In the genomic region with DNA sequence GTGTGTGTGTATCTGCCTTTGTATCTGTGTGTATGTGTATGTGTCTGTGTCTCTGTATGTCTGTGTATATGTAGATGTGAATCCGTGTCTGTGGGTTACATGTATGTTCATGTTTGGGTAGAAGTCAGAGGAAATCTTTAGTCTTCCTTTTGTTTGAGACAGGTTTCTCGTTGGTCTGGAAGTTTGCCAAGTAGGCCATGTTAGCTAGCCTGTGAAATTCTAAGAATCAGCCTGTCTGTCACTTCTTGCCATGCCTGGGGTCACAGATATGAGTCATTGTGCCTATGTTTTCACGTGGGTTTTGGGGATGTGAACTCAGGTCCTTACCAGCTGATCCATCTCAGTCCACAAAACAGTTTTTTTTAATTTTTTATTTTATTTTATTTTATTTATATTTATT, we compare ENCODE assay signal across 13 mouse cellular contexts.
DNase-seq lines count a peak whose midpoint lies in the region; ATAC-seq lines count a peak whose summit lies in the region.
"Had no signal": no experiment of that assay in that cellular context is flagged by ENCODE, and none has a peak within 500 bp of the region (broad histone marks: within the 10 kb centered on the region; RNA-seq: fewer than 3 reads in every experiment).

No protein-coding gene starts in this region.

- H3K4me2 ChIP-seq in forebrain, embryonic 14.5 days (ENCODE audit: low read length), result no peak overlapping the region
- H3K4me2 ChIP-seq in forebrain, embryonic 12.5 days, result no peak overlapping the region
- H3K4me2 ChIP-seq in neural tube, embryonic 14.5 days (ENCODE audit: low read depth, low read length), result no peak overlapping the region
- H3K4me2 ChIP-seq: heart, embryonic 15.5 days; limb, embryonic 13.5 days; stomach, embryonic 15.5 days had no signal

- 32% methylated on average over 3 of the region's 3 CpGs for WGBS in forebrain, embryonic 14.5 days
- 63% methylated on average over 3 of the region's 3 CpGs for WGBS in forebrain, embryonic 12.5 days
- 65% methylated on average over 3 of the region's 3 CpGs for whole genome bisulfite sequencing in neural tube, embryonic 14.5 days

- H3K4me1 ChIP-seq in forebrain, embryonic 14.5 days (ENCODE audit: control insufficient read depth, insufficient read depth, low read length), result peaks cover 34% of the 10 kb centered on the region
- H3K4me1 ChIP-seq in forebrain, embryonic 12.5 days, result peaks cover 20% of the 10 kb centered on the region
- H3K4me1 ChIP-seq in neural tube, embryonic 14.5 days (ENCODE audit: control insufficient read depth, insufficient read depth, low read length), result peaks cover 28% of the 10 kb centered on the region
- H3K4me1 ChIP-seq: limb, embryonic 13.5 days; stomach, embryonic 15.5 days had no signal

- DNase-seq in forebrain, embryonic 14.5 days (ENCODE audit: low spot score), result peak; percentile 71
- DNase-seq in left cerebral cortex, postnatal 4 days, result peak; percentile 41
- no peak for DNase-seq in left cerebral cortex, postnatal 10 days (ENCODE audit: extremely low spot score in 1 of 2, low spot score in 2 of 2)
- peak; percentile 72 for DNase-seq in brain, adult 2 months (ENCODE audit: low read depth, low spot score)
- no peak for DNase-seq in right cerebral cortex, adult 2 months (ENCODE audit: low spot score in 2 of 2)
- DNase-seq: lung, adult 2 months had no signal

- H3K27ac ChIP-seq in forebrain, embryonic 14.5 days (ENCODE audit: low read depth, low read length), result peak overlapping the region; percentile 64
- H3K27ac ChIP-seq in forebrain, embryonic 12.5 days, result no peak overlapping the region
- peak overlapping the region; percentile 4; the same call in 1 of the 2 replicates for H3K27ac ChIP-seq in neural tube, embryonic 14.5 days (ENCODE audit: low read depth, low read length)
- H3K27ac ChIP-seq: heart, embryonic 15.5 days; limb, embryonic 13.5 days; stomach, embryonic 15.5 days had no signal

- no peaks in the 10 kb centered on the region for H3K27me3 ChIP-seq in forebrain, embryonic 14.5 days (replicated peaks; ENCODE audit: control insufficient read depth, insufficient read depth, low read length)
- H3K27me3 ChIP-seq in forebrain, embryonic 12.5 days, result no peaks in the 10 kb centered on the region
- no peaks in the 10 kb centered on the region for H3K27me3 ChIP-seq in neural tube, embryonic 14.5 days (ENCODE audit: control insufficient read depth, insufficient read depth, low read length)
- H3K27me3 ChIP-seq: CH12.LX; heart, embryonic 15.5 days; limb, embryonic 13.5 days; stomach, embryonic 15.5 days had no signal

- no peak overlapping the region for H3K4me3 ChIP-seq in forebrain, embryonic 14.5 days (ENCODE audit: low read depth, low read length)
- H3K4me3 ChIP-seq in forebrain, embryonic 12.5 days (replicated peaks), result no peak overlapping the region
- no peak overlapping the region for H3K4me3 ChIP-seq in neural tube, embryonic 14.5 days (ENCODE audit: low read depth, low read length)
- H3K4me3 ChIP-seq: heart, embryonic 15.5 days; limb, embryonic 13.5 days; stomach, embryonic 15.5 days had no signal

- no peaks in the 10 kb centered on the region for H3K36me3 ChIP-seq in forebrain, embryonic 14.5 days (ENCODE audit: control insufficient read depth, insufficient read depth, low read length)
- no peaks in the 10 kb centered on the region for H3K36me3 ChIP-seq in forebrain, embryonic 12.5 days (replicated peaks)
- no peaks in the 10 kb centered on the region for H3K36me3 ChIP-seq in neural tube, embryonic 14.5 days (ENCODE audit: control insufficient read depth, insufficient read depth, low read length)
- H3K36me3 ChIP-seq: heart, embryonic 15.5 days; limb, embryonic 13.5 days; stomach, embryonic 15.5 days had no signal

- no peaks in the 10 kb centered on the region for H3K9me3 ChIP-seq in forebrain, embryonic 14.5 days (replicated peaks; ENCODE audit: control insufficient read depth, low read length)
- no peaks in the 10 kb centered on the region for H3K9me3 ChIP-seq in forebrain, embryonic 12.5 days
- no peaks in the 10 kb centered on the region for H3K9me3 ChIP-seq in neural tube, embryonic 14.5 days (ENCODE audit: control insufficient read depth, low read length)
- H3K9me3 ChIP-seq: heart, embryonic 15.5 days; limb, embryonic 13.5 days; stomach, embryonic 15.5 days had no signal

- no peak for ATAC-seq in forebrain, embryonic 14.5 days
- ATAC-seq in forebrain, embryonic 12.5 days (ENCODE audit: low FRiP score), result no peak
- no peak for ATAC-seq in neural tube, embryonic 14.5 days (ENCODE audit: low read depth)
- ATAC-seq: intestine, embryonic 16.5 days had no signal

- intact Hi-C loops in left cerebral cortex, postnatal 4 days (cut with DNase I), result no loop called here
- intact Hi-C loops in left cerebral cortex, postnatal 10 days (cut with DNase I), result no loop called here

- no peak overlapping the region for H3K9ac ChIP-seq in forebrain, embryonic 14.5 days (ENCODE audit: low read length)
- H3K9ac ChIP-seq in forebrain, embryonic 12.5 days, result no peak overlapping the region
- H3K9ac ChIP-seq in neural tube, embryonic 14.5 days (replicated peaks; ENCODE audit: low read depth, low read length), result no peak overlapping the region
- H3K9ac ChIP-seq: heart, embryonic 15.5 days; limb, embryonic 13.5 days; stomach, embryonic 15.5 days had no signal

Comparison
In these comparisons a context has a peak if more than half of its experiments do, and no peak if none do; other contexts are left out.
1. DNase-seq: peak in forebrain, embryonic 14.5 days (single experiment), left cerebral cortex, postnatal 4 days (single experiment) and brain, adult 2 months (single experiment); none in left cerebral cortex, postnatal 10 days (0 of 2) and right cerebral cortex, adult 2 months (0 of 2).